Mouse (Mus musculus): ENCODE results near the gene Med25. TPM values are rescaled to one million over a fixed set of nuclear protein-coding genes. Genes with fewer than 3 reads are reported as not detected.

The Med25 gene
- total RNA-seq (2018; cell fraction: chromatin; rRNA removed) = 10 to 100 TPM in 25 of 26 experiments, 1 to 10 TPM in 1; 9.2 to 86.8 (median 38.6) TPM
- 10 to 100 TPM; 16.5 to 36.7 (median 27.2) TPM for total RNA-seq (2018; cell fraction: cytosol; rRNA removed)
- total RNA-seq (2018; cell fraction: nucleus; rRNA removed) = 10 to 100 TPM in 25 of 26 experiments, 1 to 10 TPM in 1; 8.1 to 48.6 (median 20.6) TPM
- polyA plus RNA-seq (2018) = 24.5 to 28.2 TPM (median 26.1 TPM) in 3 replicates

- H3K27ac ChIP-seq = peak within 1 kb of the TSS; percentile 94
- H3K4me3 ChIP-seq (ENCODE audit: inconsistent target) = peak within 1 kb of the TSS; percentile 95
- under 1% methylated on average over 56 of the region's 56 CpGs for WGBS (ENCODE audit: missing documents)
- H3K36me3 ChIP-seq (ENCODE audit: inconsistent target) = no peaks in the 10 kb centered on the region
- H3K79me2 ChIP-seq (ENCODE audit: inconsistent target) = peaks cover 38% of the 10 kb centered on the region
These were observed at the start of gene Med25 for GRCm38 (mm10) chr7:44892276-44892921. Gene Med25, minus strand, starts transcription at chr7:44892712.

GRCm38 (mm10) chr7:44938680-44939079 is 46.2 kb upstream of the Med25 start:
- Histone ChIP-seq H3K79me2 (ENCODE audit: inconsistent target) (no peaks in the 10 kb centered on the region), H3K27ac (no peak overlapping the region), H3K4me3 (ENCODE audit: inconsistent target) (no peak overlapping the region), H3K36me3 (ENCODE audit: inconsistent target) (no peaks in the 10 kb centered on the region)
- 89% methylated on average over 4 of the region's 4 CpGs for WGBS (ENCODE audit: missing documents)

GRCm38 (mm10) chr7:44929204-44930151 is 37.0 kb upstream of the Med25 start, which contains the start of gene Ap2a1:
Gene Ap2a1, minus strand, starts transcription at chr7:44929496.
- peaks cover 46% of the 10 kb centered on the region for H3K79me2 ChIP-seq (ENCODE audit: inconsistent target)
- under 1% methylated on average over 77 of the region's 84 CpGs for WGBS (ENCODE audit: missing documents)
- H3K36me3 ChIP-seq (ENCODE audit: inconsistent target) = peaks cover 11% of the 10 kb centered on the region; the same call in 1 of the 2 replicates
- H3K4me3 ChIP-seq (ENCODE audit: inconsistent target) = peak within 1 kb of the TSS; percentile 64
- peak within 1 kb of the TSS; percentile 77 for H3K27ac ChIP-seq

- peak overlapping the region; percentile 46 for H3K27ac ChIP-seq
- peaks cover 52% of the 10 kb centered on the region for H3K79me2 ChIP-seq (ENCODE audit: inconsistent target)
- H3K36me3 ChIP-seq (ENCODE audit: inconsistent target) = peaks cover 14% of the 10 kb centered on the region; the same call in 1 of the 2 replicates
- H3K4me3 ChIP-seq (ENCODE audit: inconsistent target) = peak overlapping the region; percentile 64
- no CpG with 5 or more reads among the region's 1 CpGs for WGBS (ENCODE audit: missing documents)
These were observed 36.1 kb upstream of the Med25 start for GRCm38 (mm10) chr7:44928570-44928969.

- Histone ChIP-seq H3K4me3 (ENCODE audit: inconsistent target) (no peak overlapping the region), H3K36me3 (ENCODE audit: inconsistent target) (peaks cover 33% of the 10 kb centered on the region; the same call in 1 of the 2 replicates), H3K27ac (no peak overlapping the region), H3K79me2 (ENCODE audit: inconsistent target) (peaks cover 80% of the 10 kb centered on the region)
- 87% methylated on average over 3 of the region's 3 CpGs for WGBS (ENCODE audit: missing documents)
These were observed 33.0 kb upstream of the Med25 start for GRCm38 (mm10) chr7:44925468-44925867.

GRCm38 (mm10) chr7:44922530-44922929 is 30.0 kb upstream of the Med25 start:
- no peak overlapping the region for H3K27ac ChIP-seq
- peaks cover 94% of the 10 kb centered on the region for H3K79me2 ChIP-seq (ENCODE audit: inconsistent target)
- no peak overlapping the region for H3K4me3 ChIP-seq (ENCODE audit: inconsistent target)
- H3K36me3 ChIP-seq (ENCODE audit: inconsistent target) = peaks cover 35% of the 10 kb centered on the region; the same call in 1 of the 2 replicates

GRCm38 (mm10) chr7:44919127-44919526 is 26.6 kb upstream of the Med25 start:
- no peak overlapping the region for H3K4me3 ChIP-seq (ENCODE audit: inconsistent target)
- peaks cover 46% of the 10 kb centered on the region for H3K36me3 ChIP-seq (ENCODE audit: inconsistent target)
- no peak overlapping the region for H3K27ac ChIP-seq
- H3K79me2 ChIP-seq (ENCODE audit: inconsistent target) = peaks cover 70% of the 10 kb centered on the region; the same call in 1 of the 2 replicates
- WGBS (ENCODE audit: missing documents) = 95% methylated on average over 5 of the region's 5 CpGs

- peaks cover 55% of the 10 kb centered on the region for H3K36me3 ChIP-seq (ENCODE audit: inconsistent target)
- WGBS (ENCODE audit: missing documents) = 91% methylated on average over 3 of the region's 3 CpGs
- no peak overlapping the region for H3K27ac ChIP-seq
- H3K4me3 ChIP-seq (ENCODE audit: inconsistent target) = no peak overlapping the region
- peaks cover 64% of the 10 kb centered on the region; the same call in 1 of the 2 replicates for H3K79me2 ChIP-seq (ENCODE audit: inconsistent target)
These were observed 25.7 kb upstream of the Med25 start for GRCm38 (mm10) chr7:44918219-44918618.

GRCm38 (mm10) chr7:44916881-44917280 is 24.4 kb upstream of the Med25 start:
- Histone ChIP-seq H3K27ac (no peak overlapping the region), H3K4me3 (ENCODE audit: inconsistent target) (no peak overlapping the region), H3K36me3 (ENCODE audit: inconsistent target) (peaks cover 55% of the 10 kb centered on the region), H3K79me2 (ENCODE audit: inconsistent target) (peaks cover 51% of the 10 kb centered on the region; the same call in 1 of the 2 replicates)
- WGBS (ENCODE audit: missing documents) = 98% methylated on average over 4 of the region's 4 CpGs

GRCm38 (mm10) chr7:44916191-44916590 is 23.7 kb upstream of the Med25 start:
- Histone ChIP-seq H3K36me3 (ENCODE audit: inconsistent target) (peaks cover 58% of the 10 kb centered on the region), H3K79me2 (ENCODE audit: inconsistent target) (peaks cover 47% of the 10 kb centered on the region; the same call in 1 of the 2 replicates), H3K27ac (no peak overlapping the region), H3K4me3 (ENCODE audit: inconsistent target) (no peak overlapping the region)
- 98% methylated on average over 6 of the region's 6 CpGs for WGBS (ENCODE audit: missing documents)

GRCm38 (mm10) chr7:44915314-44915713 is 22.8 kb upstream of the Med25 start:
- Histone ChIP-seq H3K27ac (no peak overlapping the region), H3K36me3 (ENCODE audit: inconsistent target) (peaks cover 61% of the 10 kb centered on the region), H3K79me2 (ENCODE audit: inconsistent target) (peaks cover 38% of the 10 kb centered on the region; the same call in 1 of the 2 replicates), H3K4me3 (ENCODE audit: inconsistent target) (no peak overlapping the region)
- WGBS (ENCODE audit: missing documents) = 93% methylated on average over 9 of the region's 9 CpGs

- Histone ChIP-seq H3K36me3 (ENCODE audit: inconsistent target) (peaks cover 66% of the 10 kb centered on the region), H3K79me2 (ENCODE audit: inconsistent target) (peaks cover 29% of the 10 kb centered on the region; the same call in 1 of the 2 replicates), H3K27ac (no peak overlapping the region), H3K4me3 (ENCODE audit: inconsistent target) (no peak overlapping the region)
- WGBS (ENCODE audit: missing documents) = 93% methylated on average over 2 of the region's 2 CpGs
These were observed 21.9 kb upstream of the Med25 start for GRCm38 (mm10) chr7:44914396-44914795.

- Histone ChIP-seq H3K79me2 (ENCODE audit: inconsistent target) (no peaks in the 10 kb centered on the region), H3K36me3 (ENCODE audit: inconsistent target) (peaks cover 94% of the 10 kb centered on the region), H3K4me3 (ENCODE audit: inconsistent target) (no peak overlapping the region), H3K27ac (0 out of 2 replicates have a peak overlapping the region, but pooled peaks have one; percentile 4)
- WGBS (ENCODE audit: missing documents) = 66% methylated on average over 15 of the region's 15 CpGs
These were observed 16.4 kb upstream of the Med25 start for GRCm38 (mm10) chr7:44908706-44909476.

GRCm38 (mm10) chr7:44905430-44905829 is 12.9 kb upstream of the Med25 start:
- Histone ChIP-seq H3K4me3 (ENCODE audit: inconsistent target) (no peak overlapping the region), H3K36me3 (ENCODE audit: inconsistent target) (peaks cover 63% of the 10 kb centered on the region), H3K27ac (no peak overlapping the region), H3K79me2 (ENCODE audit: inconsistent target) (no peaks in the 10 kb centered on the region)
- WGBS (ENCODE audit: missing documents) = 85% methylated on average over 20 of the region's 20 CpGs

All from macrophage (primary cell).